Comparison of ENCODE assay signal across 8 mouse cellular contexts in the genomic region with DNA sequence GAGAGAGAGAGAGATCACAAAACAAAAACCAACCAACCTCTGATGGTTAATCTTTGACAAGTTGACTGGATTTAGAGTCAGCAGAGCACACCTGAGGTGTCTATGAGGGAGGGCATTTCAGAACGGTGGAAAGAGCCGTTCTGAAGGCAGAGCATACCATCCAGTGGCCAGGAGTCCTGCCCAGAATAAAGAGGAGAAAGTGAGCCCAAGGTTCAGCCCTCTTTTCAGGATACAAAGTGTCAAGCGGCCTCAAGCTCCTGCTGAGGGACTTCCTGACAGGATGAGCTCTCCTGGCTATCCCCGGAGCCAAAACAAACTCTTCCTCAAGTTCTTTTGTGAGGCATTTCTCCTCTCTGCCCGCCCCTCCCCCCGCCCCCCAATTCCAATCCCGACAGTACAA. TPM values are rescaled to one million over a fixed set of nuclear protein-coding genes. Genes with fewer than 3 reads are reported as not detected.
A peak's percentile ranks its signal among the peaks of the same experiment; 100 is the strongest.
DNase-seq lines count a peak whose midpoint lies in the region; ATAC-seq lines count a peak whose summit lies in the region.

No protein-coding gene starts in this region.

- WGBS in heart, embryonic 10.5 days = 2% methylated on average over 7 of the region's 7 CpGs
- WGBS in hindbrain, embryonic 12.5 days = 1% methylated on average over 7 of the region's 7 CpGs
- 10% methylated on average over 7 of the region's 7 CpGs for WGBS in liver, embryonic 16.5 days (ENCODE audit: insufficient replicate concordance)

- no peaks in the 10 kb centered on the region for H3K36me3 ChIP-seq in heart, embryonic 10.5 days
- H3K36me3 ChIP-seq in hindbrain, embryonic 12.5 days = no peaks in the 10 kb centered on the region
- H3K36me3 ChIP-seq in liver, embryonic 16.5 days (ENCODE audit: control insufficient read depth, insufficient read depth) = no peaks in the 10 kb centered on the region

- H3K4me1 ChIP-seq in heart, embryonic 10.5 days = peaks cover 9% of the 10 kb centered on the region
- H3K4me1 ChIP-seq in hindbrain, embryonic 12.5 days = peaks cover 5% of the 10 kb centered on the region; the same call in 1 of the 2 replicates
- no peaks in the 10 kb centered on the region; the same call in 1 of the 2 replicates for H3K4me1 ChIP-seq in liver, embryonic 16.5 days (ENCODE audit: control insufficient read depth, low read depth, low read length)

- H3K4me2 ChIP-seq in hindbrain, embryonic 12.5 days (replicated peaks) = peak overlapping the region; percentile 56
- H3K4me2 ChIP-seq in liver, embryonic 16.5 days (ENCODE audit: low read depth, low read length) = peak overlapping the region; percentile 52

- peak overlapping the region; percentile 32; the same call in 1 of the 2 replicates for H3K9ac ChIP-seq in hindbrain, embryonic 12.5 days
- no peak overlapping the region for H3K9ac ChIP-seq in liver, embryonic 16.5 days (ENCODE audit: low read depth, low read length)

- no peak for ATAC-seq in hindbrain, embryonic 12.5 days (ENCODE audit: low FRiP score)
- ATAC-seq in liver, embryonic 16.5 days (ENCODE audit: low read depth) = no peak

- intact Hi-C loops in heart, postnatal 36 days (cut with DNase I) = no loop called here

- no peaks in the 10 kb centered on the region for H3K27me3 ChIP-seq in heart, embryonic 10.5 days (ENCODE audit: insufficient read depth, poor library complexity, severe bottlenecking)
- no peaks in the 10 kb centered on the region for H3K27me3 ChIP-seq in hindbrain, embryonic 12.5 days
- H3K27me3 ChIP-seq in liver, embryonic 16.5 days (ENCODE audit: control insufficient read depth, insufficient read depth, low read depth, low read length) = peaks cover 13% of the 10 kb centered on the region

- no peak for DNase-seq in heart, embryonic 10.5 days (ENCODE audit: low spot score)
- no peak for DNase-seq in heart, postnatal 36 days
- DNase-seq in ES-CJ7 (ENCODE audit: low read depth, low spot score) = peak; percentile 81
- DNase-seq in adrenal gland, postnatal 36 days = no peak
- DNase-seq in left cerebral cortex, adult 11 months (ENCODE audit: low spot score) = no peak
- no peak for DNase-seq in cerebellum, adult 11-12 months

- H3K4me3 ChIP-seq in heart, embryonic 10.5 days = peak overlapping the region; percentile 54
- H3K4me3 ChIP-seq in hindbrain, embryonic 12.5 days = peak overlapping the region; percentile 26
- H3K4me3 ChIP-seq in liver, embryonic 16.5 days (ENCODE audit: low read depth, low read length) = no peak overlapping the region

- H3K27ac ChIP-seq in heart, embryonic 10.5 days = peak overlapping the region; percentile 59
- no peak overlapping the region for H3K27ac ChIP-seq in hindbrain, embryonic 12.5 days
- no peak overlapping the region for H3K27ac ChIP-seq in liver, embryonic 16.5 days (ENCODE audit: low read length)

- H3K9me3 ChIP-seq in heart, embryonic 10.5 days = no peaks in the 10 kb centered on the region
- no peaks in the 10 kb centered on the region for H3K9me3 ChIP-seq in hindbrain, embryonic 12.5 days (replicated peaks)
- no peaks in the 10 kb centered on the region for H3K9me3 ChIP-seq in liver, embryonic 16.5 days (replicated peaks; ENCODE audit: control insufficient read depth, low read length)

RNA-seq across cellular contexts. Expression of gene Arid2, which starts 33.5 kb away (rescaled TPM):
- polyA plus RNA-seq in heart, embryonic 10.5 days (2016; fragmentation: Nextera tagmentation; extraction: Ambion mirVana) = 18.3 and 22.0 TPM in 2 replicates
- total RNA-seq in heart, postnatal 36 days (2021) = 10 to 100 TPM; 23.8 to 25.7 TPM
- 34.4 and 37.3 TPM in 2 replicates for polyA plus RNA-seq in hindbrain, embryonic 12.5 days (2016; fragmentation: Nextera tagmentation; extraction: Ambion mirVana)
- 7.4 and 7.9 TPM in 2 replicates for polyA plus RNA-seq in liver, embryonic 16.5 days (2015; fragmentation: Nextera tagmentation; extraction: Ambion mirVana)
- 10 to 100 TPM; 37.5 to 42.5 TPM for total RNA-seq in adrenal gland, postnatal 36 days (2021)
